Mouse (Mus musculus) intestine, embryonic 16.5 days (tissue): ENCODE data around the gene Stau1. TPM values are rescaled to one million over a fixed set of nuclear protein-coding genes. Genes with fewer than 3 reads are reported as not detected.

Experiments
- ATAC-seq: fragments of 200-750 bp; cut with Nextera tagmentation; 2 replicates; pipeline ENCODE4 v1.8.0; 2017; ENCODE audit warnings: moderate TSS enrichment, moderate library complexity
- H3K27ac ChIP-seq: fragments of 300-500 bp; sonication (generic); 2 replicates; pipeline ENCODE4 v1.5.1; 2014; ENCODE audit warnings: mild to moderate bottlenecking, low read length
- H3K27me3 ChIP-seq: fragments of 300-500 bp; sonication (generic); replicated peaks from 2 replicates; pipeline ENCODE4 v1.6.1; 2014; ENCODE audit warnings: low read length, control low read depth, mixed read lengths; ENCODE audit not compliant: control insufficient read depth, insufficient read depth
- H3K36me3 ChIP-seq: fragments of 300-500 bp; sonication (generic); 2 replicates; pipeline ENCODE4 v1.6.1; 2014; ENCODE audit warnings: low read length, control low read depth; ENCODE audit not compliant: control insufficient read depth, insufficient read depth
- H3K4me1 ChIP-seq: fragments of 300-500 bp; sonication (generic); 2 replicates; pipeline ENCODE4 v1.6.1; 2014; ENCODE audit warnings: low read length, control low read depth, mixed read lengths; ENCODE audit not compliant: control insufficient read depth, insufficient read depth
- H3K4me2 ChIP-seq: fragments of 300-500 bp; sonication (generic); 2 replicates; pipeline ENCODE4 v1.6.1; 2014; ENCODE audit warnings: low read depth, low read length, control low read depth
- H3K4me3 ChIP-seq: fragments of 300-500 bp; sonication (generic); 2 replicates; pipeline ENCODE4 v1.5.1; 2014; ENCODE audit warnings: mild to moderate bottlenecking, low read length
- H3K9ac ChIP-seq: fragments of 300-500 bp; sonication (generic); 2 replicates; pipeline ENCODE4 v1.6.1; 2014; ENCODE audit warnings: low read depth, low read length
- H3K9me3 ChIP-seq: fragments of 300-500 bp; sonication (generic); 2 replicates; pipeline ENCODE4 v1.6.1; 2016; ENCODE audit warnings: low read length, control low read depth; ENCODE audit not compliant: control insufficient read depth
- WGBS: fragments of 180-500 bp; shearing (Covaris S2); extraction: QIAGEN DNeasy Blood & Tissue Kit; methylation state at CpG from one replicate; pipeline ENCODE4 v1.1.7; 2014; 5-methylcytosine and 5-hydroxymethylcytosine counted together
- polyA plus RNA-seq: library from polyadenylated mRNA; unstranded; fragments of >200 nt; fragmentation: Nextera tagmentation; extraction: Ambion mirVana; gene quantifications from 2 replicates; pipeline ENCODE4 v1.2.1, GENCODE M21; 2015

Gene Stau1
- polyA plus RNA-seq, 1 experiment from 2014 or later, result 61.2 TPM

DNA sequence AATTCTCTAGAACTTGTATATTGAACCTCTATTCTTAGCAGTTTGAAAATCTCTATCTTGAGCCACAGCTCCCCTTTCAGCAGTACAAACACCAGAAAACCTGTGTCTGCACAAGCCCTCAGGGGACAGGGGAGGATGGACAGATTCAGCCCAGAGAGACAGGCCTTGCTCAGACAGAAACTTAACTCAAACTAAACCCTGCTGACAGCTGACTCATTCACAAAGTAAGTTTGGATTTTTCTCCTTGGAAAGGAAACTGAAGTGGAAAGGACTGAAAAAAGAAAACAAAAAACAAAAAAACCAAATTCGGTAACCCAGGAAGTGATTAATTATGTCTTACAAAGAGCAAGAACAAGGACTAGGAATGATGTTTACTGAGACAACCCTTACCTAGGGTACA lies 22.9 kb downstream of the Stau1 start:
- no peaks in the 10 kb centered on the region for H3K27me3 ChIP-seq
- no peak overlapping the region for H3K9ac ChIP-seq
- H3K4me1 ChIP-seq, result peaks cover 24% of the 10 kb centered on the region
- H3K4me2 ChIP-seq, result no peak overlapping the region
- no peaks in the 10 kb centered on the region for H3K36me3 ChIP-seq
- no peak overlapping the region for H3K4me3 ChIP-seq
- no peak for ATAC-seq
- WGBS, result 63% methylated on average over 1 of the region's 1 CpGs
- no peaks in the 10 kb centered on the region for H3K9me3 ChIP-seq
- H3K27ac ChIP-seq, result no peak overlapping the region

DNA sequence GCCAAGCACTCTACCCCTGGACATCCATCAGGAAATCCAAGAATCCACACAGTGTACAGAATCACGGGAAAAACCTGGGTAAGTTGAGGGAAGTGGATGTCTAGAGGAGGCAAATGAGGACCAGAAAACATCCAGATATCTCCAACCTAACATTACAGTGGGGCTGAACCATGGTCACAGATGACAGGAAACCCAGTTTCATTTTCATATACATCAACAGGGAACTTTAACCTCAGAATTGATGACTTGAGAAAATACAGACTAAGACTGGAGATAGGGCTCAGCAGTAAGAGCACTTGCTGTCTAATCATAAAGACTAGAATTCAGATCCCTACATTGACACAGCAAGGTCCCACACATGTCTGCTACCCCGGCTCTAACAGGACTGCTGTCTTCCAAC lies 31.3 kb downstream of the Stau1 start:
- Histone ChIP-seq H3K9me3 (no peaks in the 10 kb centered on the region), H3K9ac (no peak overlapping the region), H3K4me3 (no peak overlapping the region), H3K36me3 (no peaks in the 10 kb centered on the region), H3K4me2 (no peak overlapping the region), H3K27ac (no peak overlapping the region), H3K27me3 (no peaks in the 10 kb centered on the region), H3K4me1 (0 out of 2 replicates have a peak, but pooled peaks cover 3% of the 10 kb centered on the region)
- 86% methylated on average over 2 of the region's 2 CpGs for WGBS
- ATAC-seq, result no peak

DNA sequence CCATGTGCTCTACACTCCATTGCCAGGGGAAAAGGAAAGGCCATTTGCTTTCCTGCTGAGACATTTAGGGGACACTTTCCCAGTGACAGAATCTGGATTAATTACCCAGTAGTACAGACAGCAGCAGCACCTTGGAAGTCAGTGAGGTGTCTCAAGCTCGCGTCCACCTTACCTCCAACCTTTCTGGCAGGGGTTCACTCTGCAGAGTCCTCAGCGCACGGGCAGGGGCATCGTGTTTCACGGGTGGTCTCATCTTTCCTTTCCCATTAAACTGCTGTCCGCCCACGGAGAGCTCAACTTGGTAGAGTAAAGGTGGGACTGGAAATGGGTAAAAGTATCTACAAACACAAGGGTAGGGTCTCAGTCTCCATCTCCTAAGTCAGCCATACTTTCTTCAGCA lies 32.8 kb downstream of the Stau1 start:
- Histone ChIP-seq H3K4me3 (no peak overlapping the region), H3K4me2 (no peak overlapping the region), H3K9me3 (no peaks in the 10 kb centered on the region), H3K27ac (no peak overlapping the region), H3K9ac (no peak overlapping the region), H3K27me3 (no peaks in the 10 kb centered on the region), H3K36me3 (no peaks in the 10 kb centered on the region), H3K4me1 (0 out of 2 replicates have a peak, but pooled peaks cover 3% of the 10 kb centered on the region)
- ATAC-seq, result no peak
- WGBS, result 86% methylated on average over 8 of the region's 8 CpGs

- Histone ChIP-seq H3K4me3 (no peak overlapping the region), H3K27ac (no peak overlapping the region), H3K9ac (no peak overlapping the region), H3K9me3 (no peaks in the 10 kb centered on the region), H3K27me3 (no peaks in the 10 kb centered on the region), H3K4me2 (no peak overlapping the region), H3K4me1 (0 out of 2 replicates have a peak, but pooled peaks cover 3% of the 10 kb centered on the region), H3K36me3 (no peaks in the 10 kb centered on the region)
- WGBS, result 85% methylated on average over 8 of the region's 8 CpGs
- ATAC-seq, result no peak
Observed at GRCm38 (mm10) chr2:166960648-166961330, 35.3 kb downstream of the Stau1 start.

GRCm38 (mm10) chr2:166956805-166957204 lies 39.3 kb downstream of the Stau1 start:
- 58% methylated on average over 7 of the region's 7 CpGs for WGBS
- Histone ChIP-seq H3K27ac (no peak overlapping the region), H3K36me3 (no peaks in the 10 kb centered on the region), H3K4me2 (no peak overlapping the region), H3K9me3 (no peaks in the 10 kb centered on the region), H3K4me1 (no peaks in the 10 kb centered on the region), H3K9ac (no peak overlapping the region), H3K4me3 (no peak overlapping the region), H3K27me3 (no peaks in the 10 kb centered on the region)
- no peak; the same call in 1 of the 2 replicates for ATAC-seq

DNA sequence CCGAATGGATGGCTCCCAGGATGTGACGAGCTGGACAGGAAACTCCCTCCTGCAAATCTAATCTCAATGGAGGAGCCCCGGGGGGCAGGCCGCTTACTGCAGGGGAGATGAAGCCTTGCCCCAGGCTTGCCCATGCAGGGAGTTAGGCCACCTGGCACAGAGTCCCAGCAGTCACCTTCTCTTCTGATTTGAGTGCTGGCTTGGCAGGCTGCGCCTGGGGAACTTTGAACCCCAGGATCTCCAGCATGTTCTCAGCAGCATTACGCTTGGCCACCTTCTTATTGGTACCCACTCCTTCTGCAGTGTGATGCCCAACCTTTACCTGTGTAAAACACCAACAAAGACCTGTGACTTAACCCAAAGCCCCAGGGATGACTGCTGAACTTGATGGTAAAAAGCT lies 43.9 kb downstream of the Stau1 start:
- Histone ChIP-seq H3K27ac (no peak overlapping the region), H3K4me2 (no peak overlapping the region), H3K27me3 (no peaks in the 10 kb centered on the region), H3K36me3 (0 out of 2 replicates have a peak, but pooled peaks cover 8% of the 10 kb centered on the region), H3K9ac (no peak overlapping the region), H3K4me1 (no peaks in the 10 kb centered on the region), H3K9me3 (no peaks in the 10 kb centered on the region), H3K4me3 (no peak overlapping the region)
- 87% methylated on average over 6 of the region's 6 CpGs for WGBS
- no peak for ATAC-seq

DNA sequence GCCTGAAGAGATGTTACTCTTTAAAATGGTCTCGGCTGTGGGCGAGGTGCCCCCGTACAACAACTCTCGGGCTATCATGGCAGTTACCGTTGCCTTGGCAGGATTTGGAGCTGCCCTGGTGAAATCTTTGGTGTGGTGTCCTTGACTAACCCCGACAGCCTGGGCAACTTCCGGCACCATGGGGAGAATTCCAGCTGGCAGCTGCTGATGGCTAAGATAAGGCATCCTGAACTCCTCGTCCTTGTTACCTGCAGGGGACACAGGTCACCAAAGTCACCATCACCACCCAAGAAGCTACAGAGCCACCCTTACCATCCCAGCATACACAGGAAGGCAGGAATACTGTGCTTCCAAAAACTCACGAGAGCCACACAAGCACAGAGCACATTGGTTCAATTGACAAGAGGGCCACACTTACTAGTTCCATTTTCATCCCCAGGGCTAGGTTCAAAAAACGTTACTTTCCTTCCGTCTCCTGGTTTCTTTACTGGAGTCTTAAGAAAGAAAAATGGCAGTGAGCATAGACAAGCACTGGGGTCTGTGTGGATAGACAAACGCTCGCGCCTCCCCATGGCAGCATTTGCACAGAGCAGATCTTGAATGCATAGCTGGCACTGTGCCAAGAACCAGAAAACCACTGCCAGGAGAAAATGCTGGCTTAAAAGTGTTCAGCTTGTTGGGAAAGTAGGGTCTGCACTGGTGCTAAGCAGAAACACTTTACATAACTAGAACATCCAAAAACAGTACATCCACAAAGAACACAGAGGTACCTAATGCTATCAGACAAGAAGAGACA lies 45.0 kb downstream of the Stau1 start:
- H3K4me3 ChIP-seq, result no peak overlapping the region
- H3K9ac ChIP-seq, result no peak overlapping the region
- 0 out of 2 replicates have a peak, but pooled peaks cover 8% of the 10 kb centered on the region for H3K36me3 ChIP-seq
- no peak for ATAC-seq
- no peak overlapping the region for H3K4me2 ChIP-seq
- no peak overlapping the region for H3K27ac ChIP-seq
- no peaks in the 10 kb centered on the region for H3K27me3 ChIP-seq
- no peaks in the 10 kb centered on the region for H3K9me3 ChIP-seq
- 76% methylated on average over 14 of the region's 14 CpGs for WGBS
- H3K4me1 ChIP-seq, result no peaks in the 10 kb centered on the region

DNA sequence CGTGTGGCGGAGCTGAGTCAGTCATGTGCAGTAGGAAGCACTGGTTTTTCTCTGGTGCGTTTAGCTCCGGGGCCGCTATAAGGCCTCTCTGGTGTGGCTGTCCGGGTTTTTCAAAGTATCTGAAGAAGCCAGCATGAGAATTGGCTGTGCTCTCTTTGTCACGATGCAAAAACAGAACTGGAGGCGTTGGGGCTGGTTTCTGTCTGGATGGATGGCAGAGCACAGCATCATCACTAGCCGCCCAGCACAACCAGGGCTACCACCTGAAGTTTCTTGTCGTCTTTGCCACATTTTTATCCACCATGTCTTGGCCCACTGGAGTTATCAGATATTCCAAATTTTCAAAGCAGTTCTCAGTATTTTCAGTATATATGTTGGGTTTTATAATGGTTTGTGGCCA lies 47.2 kb downstream of the Stau1 start:
- Histone ChIP-seq H3K4me1 (no peaks in the 10 kb centered on the region), H3K27me3 (no peaks in the 10 kb centered on the region), H3K27ac (no peak overlapping the region), H3K9ac (no peak overlapping the region), H3K4me3 (no peak overlapping the region), H3K36me3 (peaks cover 12% of the 10 kb centered on the region; the same call in 1 of the 2 replicates), H3K9me3 (no peaks in the 10 kb centered on the region), H3K4me2 (no peak overlapping the region)
- no peak for ATAC-seq
- WGBS, result 89% methylated on average over 10 of the region's 10 CpGs

DNA sequence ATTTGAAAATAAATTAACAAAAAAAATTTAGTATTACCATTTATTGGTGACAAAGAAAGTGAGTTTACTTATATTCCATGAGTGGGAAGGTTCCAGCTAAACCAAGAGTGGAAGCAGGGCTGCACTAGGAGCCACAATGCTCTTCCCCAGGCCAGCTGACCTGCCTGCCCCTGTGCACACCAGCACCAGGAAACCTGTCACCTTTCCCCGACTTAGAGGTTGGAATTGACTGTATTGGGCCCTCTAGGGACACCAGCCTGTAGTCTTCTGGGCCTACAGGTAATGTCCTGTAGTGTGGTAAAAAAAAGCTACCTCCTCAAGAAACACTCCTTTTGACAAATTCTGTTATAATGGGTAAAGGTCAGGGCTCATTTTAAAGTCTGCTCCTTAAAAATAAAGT lies 47.9 kb downstream of the Stau1 start:
- no peak for ATAC-seq
- no peaks in the 10 kb centered on the region for H3K4me1 ChIP-seq
- no peak overlapping the region for H3K9ac ChIP-seq
- H3K36me3 ChIP-seq, result peaks cover 14% of the 10 kb centered on the region; the same call in 1 of the 2 replicates
- H3K4me2 ChIP-seq, result no peak overlapping the region
- no peak overlapping the region for H3K4me3 ChIP-seq
- no peak overlapping the region for H3K27ac ChIP-seq
- H3K27me3 ChIP-seq, result no peaks in the 10 kb centered on the region
- 68% methylated on average over 1 of the region's 1 CpGs for WGBS
- no peaks in the 10 kb centered on the region for H3K9me3 ChIP-seq
